Mouse (Mus musculus): ENCODE data around the gene Ipo11. TPM values are rescaled to one million over a fixed set of nuclear protein-coding genes. Genes with fewer than 3 reads are reported as not detected.

Gene Ipo11
- polyA plus RNA-seq, 1 experiment from 2014 or later: 14.3 TPM

DNA sequence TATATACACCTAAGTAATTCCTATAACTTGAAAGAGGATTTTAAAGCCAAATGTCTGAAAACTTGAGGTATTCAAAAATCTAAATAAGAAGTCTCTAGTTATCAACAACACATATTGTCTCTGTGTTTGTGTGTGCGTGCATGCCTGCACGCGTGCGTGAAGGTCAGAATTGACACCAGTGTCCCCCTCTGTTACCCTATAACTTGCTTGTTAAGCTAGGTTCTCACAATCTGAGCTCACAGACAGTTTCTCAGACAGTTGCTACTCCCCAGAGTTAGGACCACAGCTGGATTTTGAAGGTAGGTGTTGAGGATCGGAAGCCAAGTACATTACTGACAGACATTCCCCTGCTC, 100.3 kb downstream of the Ipo11 start:
- no peak for DNase-seq (ENCODE audit: low spot score)
- H3K4me2 ChIP-seq (replicated peaks; ENCODE audit: low read depth): no peak overlapping the region
- H3K4me1 ChIP-seq (replicated peaks; ENCODE audit: control insufficient read depth, insufficient read depth): no peaks in the 10 kb centered on the region
- ATAC-seq (ENCODE audit: low FRiP score, low TSS enrichment): no peak
- H3K4me3 ChIP-seq (ENCODE audit: low read depth, low read length): no peak overlapping the region
- H3K27ac ChIP-seq (replicated peaks): no peak overlapping the region
- no peaks in the 10 kb centered on the region for H3K9me3 ChIP-seq (ENCODE audit: control insufficient read depth, low read length)
- H3K9ac ChIP-seq (ENCODE audit: low read length): no peak overlapping the region
- H3K27me3 ChIP-seq (ENCODE audit: control insufficient read depth, insufficient read depth, low read length): no peaks in the 10 kb centered on the region
- H3K36me3 ChIP-seq (ENCODE audit: control insufficient read depth, insufficient read depth, low read length): no peaks in the 10 kb centered on the region; the same call in 1 of the 2 replicates
- 79% methylated on average over 5 of the region's 5 CpGs for WGBS
- TF ChIP-seq EP300 (optimal IDR thresholded peaks at IDR 0.05): no peak
- TF ChIP-seq CTCF (IDR thresholded peaks at IDR 0.05; ENCODE audit: low read depth): no peak

DNA sequence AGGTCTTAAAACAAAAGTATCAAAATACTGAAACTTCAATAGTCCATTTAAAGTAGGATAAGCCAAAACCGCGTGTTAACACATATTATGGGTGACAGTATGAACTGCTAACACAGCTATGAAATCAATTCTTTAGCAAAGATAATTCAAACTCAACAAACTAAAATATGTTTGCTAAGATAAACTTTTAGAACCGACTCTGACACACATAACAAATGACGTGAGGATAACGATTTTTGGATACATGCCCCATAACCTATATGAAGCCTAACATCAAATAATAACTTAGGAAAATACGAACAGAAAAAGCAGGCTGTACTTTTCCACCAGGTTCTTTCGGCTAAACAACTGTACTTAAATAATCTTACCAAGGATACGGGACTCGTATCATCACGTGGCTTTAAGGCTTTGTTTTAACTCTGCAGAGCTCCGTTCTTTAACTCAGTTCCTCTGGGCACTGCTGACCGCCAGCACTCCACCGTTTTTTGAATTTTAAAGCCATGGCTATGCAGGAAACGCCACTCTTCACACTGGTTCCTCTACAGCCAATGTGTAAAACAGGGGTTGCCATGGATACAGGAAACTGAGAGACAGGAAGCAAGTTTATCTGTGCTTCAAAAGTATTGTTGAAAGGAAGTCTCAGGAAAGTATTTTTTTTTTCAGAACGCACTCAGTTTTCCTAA, 100.8 kb downstream of the Ipo11 start:
- ATAC-seq (ENCODE audit: low FRiP score, low TSS enrichment) (no peak; the same call in 1 of the 2 replicates), DNase-seq (ENCODE audit: low spot score) (no peak)
- no peak overlapping the region for H3K27ac ChIP-seq (replicated peaks)
- H3K36me3 ChIP-seq (ENCODE audit: control insufficient read depth, insufficient read depth, low read length): no peaks in the 10 kb centered on the region
- no peak overlapping the region for H3K4me3 ChIP-seq (ENCODE audit: low read depth, low read length)
- TF ChIP-seq EP300 (optimal IDR thresholded peaks at IDR 0.05) (no peak), CTCF (IDR thresholded peaks at IDR 0.05; ENCODE audit: low read depth) (no peak)
- no peaks in the 10 kb centered on the region for H3K27me3 ChIP-seq (ENCODE audit: control insufficient read depth, insufficient read depth, low read length)
- H3K4me2 ChIP-seq (replicated peaks; ENCODE audit: low read depth): no peak overlapping the region
- no peaks in the 10 kb centered on the region for H3K4me1 ChIP-seq (replicated peaks; ENCODE audit: control insufficient read depth, insufficient read depth)
- H3K9ac ChIP-seq (ENCODE audit: low read length): no peak overlapping the region
- H3K9me3 ChIP-seq (ENCODE audit: control insufficient read depth, low read length): no peaks in the 10 kb centered on the region
- 52% methylated on average over 15 of the region's 15 CpGs for WGBS

DNA sequence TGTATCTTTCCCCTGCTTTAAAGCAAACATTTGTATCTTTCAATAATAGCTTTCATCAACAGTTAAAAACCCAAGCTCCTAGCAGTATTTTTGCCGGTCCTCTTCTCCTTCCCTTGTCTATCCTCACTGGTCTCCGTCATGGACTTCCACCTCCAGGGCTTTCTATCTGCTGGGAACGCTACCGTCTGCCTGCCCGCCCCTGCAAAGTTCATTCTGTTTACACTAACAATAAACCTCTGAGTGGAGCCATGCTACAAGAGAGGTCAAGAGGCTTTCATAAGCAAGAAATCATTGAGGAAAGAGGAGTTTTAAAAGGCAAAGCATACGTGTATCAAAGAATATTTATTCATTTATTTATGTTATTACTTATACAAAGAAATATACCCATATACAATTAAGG, 106.7 kb downstream of the Ipo11 start:
- 25% methylated on average over 6 of the region's 6 CpGs for WGBS

GRCm38 (mm10) chr13:106829327-106829997, 107.3 kb downstream of the Ipo11 start:
- Histone ChIP-seq H3K9me3 (ENCODE audit: control insufficient read depth, low read length) (no peaks in the 10 kb centered on the region), H3K9ac (ENCODE audit: low read length) (no peak overlapping the region), H3K36me3 (ENCODE audit: control insufficient read depth, insufficient read depth, low read length) (no peaks in the 10 kb centered on the region), H3K27ac (replicated peaks) (no peak overlapping the region), H3K4me1 (replicated peaks; ENCODE audit: control insufficient read depth, insufficient read depth) (no peaks in the 10 kb centered on the region), H3K4me3 (ENCODE audit: low read depth, low read length) (no peak overlapping the region), H3K4me2 (replicated peaks; ENCODE audit: low read depth) (no peak overlapping the region), H3K27me3 (ENCODE audit: control insufficient read depth, insufficient read depth, low read length) (no peaks in the 10 kb centered on the region)
- TF ChIP-seq CTCF (IDR thresholded peaks at IDR 0.05; ENCODE audit: low read depth) (no peak), EP300 (optimal IDR thresholded peaks at IDR 0.05) (no peak)
- 55% methylated on average over 12 of the region's 12 CpGs for WGBS
- ATAC-seq (ENCODE audit: low FRiP score, low TSS enrichment) (no peak), DNase-seq (ENCODE audit: low spot score) (no peak)

More for the DNA sequence above, 106.7 kb downstream of the Ipo11 start:
- Histone ChIP-seq H3K36me3 (ENCODE audit: control insufficient read depth, insufficient read depth, low read length) (no peaks in the 10 kb centered on the region), H3K9me3 (ENCODE audit: control insufficient read depth, low read length) (no peaks in the 10 kb centered on the region), H3K27me3 (ENCODE audit: control insufficient read depth, insufficient read depth, low read length) (no peaks in the 10 kb centered on the region), H3K4me1 (replicated peaks; ENCODE audit: control insufficient read depth, insufficient read depth) (no peaks in the 10 kb centered on the region), H3K4me2 (replicated peaks; ENCODE audit: low read depth) (no peak overlapping the region), H3K27ac (replicated peaks) (no peak overlapping the region), H3K9ac (ENCODE audit: low read length) (no peak overlapping the region), H3K4me3 (ENCODE audit: low read depth, low read length) (no peak overlapping the region)
- TF ChIP-seq EP300 (optimal IDR thresholded peaks at IDR 0.05) (no peak), CTCF (IDR thresholded peaks at IDR 0.05; ENCODE audit: low read depth) (no peak)
- DNase-seq (ENCODE audit: low spot score) (no peak), ATAC-seq (ENCODE audit: low FRiP score, low TSS enrichment) (no peak; the same call in 1 of the 2 replicates)

- ATAC-seq (ENCODE audit: low FRiP score, low TSS enrichment): no peak
- Histone ChIP-seq H3K9me3 (ENCODE audit: control insufficient read depth, low read length) (no peaks in the 10 kb centered on the region), H3K27ac (replicated peaks) (no peak overlapping the region)
Measured at GRCm38 (mm10) chr13:106825618-106826017, 111.1 kb downstream of the Ipo11 start.

GRCm38 (mm10) chr13:106823875-106824191, 112.9 kb downstream of the Ipo11 start:
- no peaks in the 10 kb centered on the region for H3K9me3 ChIP-seq (ENCODE audit: control insufficient read depth, low read length)
- no peak overlapping the region for H3K4me3 ChIP-seq (ENCODE audit: low read depth, low read length)
- H3K36me3 ChIP-seq (ENCODE audit: control insufficient read depth, insufficient read depth, low read length): no peaks in the 10 kb centered on the region
- no peaks in the 10 kb centered on the region for H3K27me3 ChIP-seq (ENCODE audit: control insufficient read depth, insufficient read depth, low read length)
- DNase-seq (ENCODE audit: low spot score): no peak
- no peak overlapping the region for H3K27ac ChIP-seq (replicated peaks)
- H3K4me2 ChIP-seq (replicated peaks; ENCODE audit: low read depth): no peak overlapping the region
- no peak for ATAC-seq (ENCODE audit: low FRiP score, low TSS enrichment)
- WGBS: 90% methylated on average over 2 of the region's 2 CpGs
- no peak overlapping the region for H3K9ac ChIP-seq (ENCODE audit: low read length)
- TF ChIP-seq EP300 (optimal IDR thresholded peaks at IDR 0.05) (no peak), CTCF (IDR thresholded peaks at IDR 0.05; ENCODE audit: low read depth) (no peak)
- no peaks in the 10 kb centered on the region for H3K4me1 ChIP-seq (replicated peaks; ENCODE audit: control insufficient read depth, insufficient read depth)

More at GRCm38 (mm10) chr13:106825618-106826017, 111.1 kb downstream of the Ipo11 start:
- no peak overlapping the region for H3K4me3 ChIP-seq (ENCODE audit: low read depth, low read length)
- TF ChIP-seq CTCF (IDR thresholded peaks at IDR 0.05; ENCODE audit: low read depth) (no peak), EP300 (optimal IDR thresholded peaks at IDR 0.05) (no peak)
- DNase-seq (ENCODE audit: low spot score): no peak
- H3K27me3 ChIP-seq (ENCODE audit: control insufficient read depth, insufficient read depth, low read length): no peaks in the 10 kb centered on the region
- H3K4me1 ChIP-seq (replicated peaks; ENCODE audit: control insufficient read depth, insufficient read depth): no peaks in the 10 kb centered on the region
- H3K36me3 ChIP-seq (ENCODE audit: control insufficient read depth, insufficient read depth, low read length): no peaks in the 10 kb centered on the region
- no peak overlapping the region for H3K9ac ChIP-seq (ENCODE audit: low read length)
- WGBS: 86% methylated on average over 5 of the region's 5 CpGs
- no peak overlapping the region for H3K4me2 ChIP-seq (replicated peaks; ENCODE audit: low read depth)

All from stomach, postnatal 0 days (tissue).